Mouse (Mus musculus) hindbrain, embryonic 11.5 days (tissue): ENCODE measurements around the gene Tsc22d2. TPM values are rescaled to one million over a fixed set of nuclear protein-coding genes. Genes with fewer than 3 reads are reported as not detected.

Experiments
- ATAC-seq: fragments of 200-750 bp; cut with Nextera tagmentation; 2 replicates; pipeline ENCODE4 v1.8.0; 2017; ENCODE audit warnings: mild to moderate bottlenecking, moderate TSS enrichment, moderate library complexity; ENCODE audit not compliant: low FRiP score
- DNase-seq: peaks from one replicate; pipeline ENCODE4 v3.0.0-alpha.2; 2015; ENCODE audit warnings: low spot score
- H3K27ac ChIP-seq: fragments of 300-500 bp; sonication (generic); 2 replicates; pipeline ENCODE4 v1.5.1; 2014; ENCODE audit warnings: mild to moderate bottlenecking, low read depth, low read length
- H3K27me3 ChIP-seq: fragments of 300-500 bp; sonication (generic); 2 replicates; pipeline ENCODE4 v1.6.1; 2014; ENCODE audit warnings: mild to moderate bottlenecking, low read length, moderate library complexity, mixed read lengths; ENCODE audit not compliant: control insufficient read depth, insufficient read depth
- H3K36me3 ChIP-seq: fragments of 300-500 bp; sonication (generic); 2 replicates; pipeline ENCODE4 v1.6.1; 2014; ENCODE audit warnings: mild to moderate bottlenecking, low read length, moderate library complexity, mixed read lengths; ENCODE audit not compliant: control insufficient read depth, insufficient read depth
- H3K4me1 ChIP-seq: fragments of 300-500 bp; sonication (generic); replicated peaks from 2 replicates; pipeline ENCODE4 v1.6.1; 2014; ENCODE audit warnings: low read length, mixed read lengths; ENCODE audit not compliant: control insufficient read depth, insufficient read depth
- H3K4me2 ChIP-seq: fragments of 300-500 bp; sonication (generic); replicated peaks from 2 replicates; pipeline ENCODE4 v1.6.1; 2014; ENCODE audit warnings: mild to moderate bottlenecking, low read depth, low read length
- H3K4me3 ChIP-seq: fragments of 300-500 bp; sonication (generic); 2 replicates; pipeline ENCODE4 v1.5.1; 2014; ENCODE audit warnings: low read depth, low read length
- H3K9ac ChIP-seq: fragments of 300-500 bp; sonication (generic); 2 replicates; pipeline ENCODE4 v1.6.1; 2014; ENCODE audit warnings: low read depth, low read length
- H3K9me3 ChIP-seq: fragments of 300-500 bp; sonication (generic); 2 replicates; pipeline ENCODE4 v1.6.1; 2016; ENCODE audit warnings: low read length; ENCODE audit not compliant: control insufficient read depth
- WGBS: fragments of 180-500 bp; shearing (Covaris S2); extraction: QIAGEN DNeasy Blood & Tissue Kit; methylation state at CpG from one replicate; pipeline ENCODE4 v1.1.7; 2014; 5-methylcytosine and 5-hydroxymethylcytosine counted together
- polyA plus RNA-seq: library from polyadenylated mRNA; unstranded; fragments of >200 nt; fragmentation: Nextera tagmentation; extraction: Ambion mirVana; gene quantifications from 2 replicates; pipeline ENCODE4 v1.2.1, GENCODE M21; 2014

The Tsc22d2 gene
- polyA plus RNA-seq, 1 experiment from 2014 or later: 14.8 TPM

DNA sequence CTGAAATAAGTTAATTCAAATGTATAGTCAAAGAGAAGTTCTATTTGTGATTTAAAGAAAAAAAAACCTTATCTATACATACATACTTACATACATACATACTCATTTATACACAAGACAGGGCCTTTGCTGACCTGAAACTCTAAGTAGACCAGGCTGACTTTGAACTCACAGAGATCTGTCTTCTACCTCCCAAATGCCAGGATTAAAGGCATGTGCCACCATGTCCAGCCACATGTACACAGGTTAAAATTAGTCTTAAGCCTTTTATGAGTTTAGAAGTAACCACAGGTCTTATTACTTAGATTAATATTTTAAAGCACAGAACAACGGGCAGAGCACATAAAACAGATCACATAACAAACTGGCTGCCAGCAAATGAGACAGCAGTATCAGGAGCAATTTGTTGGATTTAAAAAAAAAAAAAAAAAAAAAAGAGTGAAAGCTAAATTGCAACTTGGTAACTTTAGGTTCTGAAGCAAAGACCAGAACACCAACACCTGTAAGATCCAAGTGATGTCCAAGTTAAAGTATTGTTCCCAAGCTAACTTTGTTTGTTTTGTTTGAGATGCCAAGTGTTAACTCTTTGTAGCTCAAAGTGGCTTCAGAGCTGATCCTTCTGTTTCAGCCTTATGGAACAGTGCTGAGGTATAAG, 101.6 kb downstream of the Tsc22d2 start:
- no peaks in the 10 kb centered on the region for H3K36me3 ChIP-seq
- H3K27ac ChIP-seq: no peak overlapping the region
- WGBS: 79% methylated on average over 1 of the region's 1 CpGs
- H3K4me3 ChIP-seq: no peak overlapping the region
- H3K27me3 ChIP-seq: no peaks in the 10 kb centered on the region
- no peaks in the 10 kb centered on the region for H3K9me3 ChIP-seq
- H3K4me1 ChIP-seq: no peaks in the 10 kb centered on the region
- no peak overlapping the region for H3K9ac ChIP-seq
- no peak overlapping the region for H3K4me2 ChIP-seq
- ATAC-seq (no peak), DNase-seq (no peak)

Other genes starting within 250 kb of the Tsc22d2 start
- 65.1 and 68.5 TPM in 2 replicates for gene Eif2a, start 111.1 kb downstream of the Tsc22d2 start, polyA plus RNA-seq
- gene Serp1, start 111.2 kb downstream of the Tsc22d2 start, polyA plus RNA-seq: 149 and 153 TPM in 2 replicates
- 29.6 and 32.5 TPM in 2 replicates for gene Selenot, start 161.9 kb downstream of the Tsc22d2 start, polyA plus RNA-seq
- gene Erich6, start 222.5 kb downstream of the Tsc22d2 start, polyA plus RNA-seq: 0.08 and 0.12 TPM in 2 replicates